Mouse (Mus musculus) ES-Bruce4 (cell line): ENCODE results near the gene Grap2.

ENCODE experiments used
- CTCF ChIP-seq: IDR thresholded peaks from one replicate; pipeline ENCODE4 v1.8.1; 2011; ENCODE audit warnings: low read depth, low read length
- POLR2A ChIP-seq: IDR thresholded peaks from one replicate; pipeline ENCODE4 v1.8.1; 2011; ENCODE audit warnings: low read length; ENCODE audit not compliant: insufficient read depth

DNA sequence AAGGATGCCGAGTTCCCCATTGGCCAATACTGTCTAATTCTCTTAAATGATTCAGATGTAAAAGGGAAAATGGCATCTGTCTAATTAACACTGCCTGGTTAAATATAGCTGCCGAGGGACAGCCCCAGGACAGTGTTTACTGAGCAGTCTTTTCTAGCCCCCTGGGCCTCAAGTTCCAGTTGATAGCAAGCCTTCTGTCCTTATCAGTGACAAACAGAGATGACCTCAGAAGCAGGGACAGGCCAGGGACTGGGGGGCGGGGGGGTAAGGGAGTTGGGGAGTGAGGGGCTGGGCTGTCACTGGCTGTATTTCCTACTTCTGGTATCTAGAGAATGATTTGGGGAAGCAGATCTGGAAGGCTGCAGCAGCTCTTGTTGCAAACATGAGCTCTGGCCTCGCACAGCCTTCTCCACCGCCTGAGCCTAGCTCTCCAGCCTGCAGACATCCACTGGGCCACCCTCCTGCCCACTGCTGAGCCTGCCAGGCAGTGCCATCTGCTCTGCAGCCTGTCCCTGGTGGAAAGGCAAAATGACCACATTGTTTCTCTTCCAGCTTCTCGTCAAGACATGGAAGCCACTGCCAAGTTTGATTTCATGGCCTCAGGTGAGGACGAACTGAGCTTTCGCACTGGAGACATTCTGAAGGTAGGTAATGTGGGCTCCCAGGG lies 50.9 kb downstream of the Grap2 start:
- TF ChIP-seq CTCF = no peak
- no peak for TF ChIP-seq POLR2A
